Comparison of ENCODE assay signal across 24 mouse cellular contexts in the genomic region with DNA sequence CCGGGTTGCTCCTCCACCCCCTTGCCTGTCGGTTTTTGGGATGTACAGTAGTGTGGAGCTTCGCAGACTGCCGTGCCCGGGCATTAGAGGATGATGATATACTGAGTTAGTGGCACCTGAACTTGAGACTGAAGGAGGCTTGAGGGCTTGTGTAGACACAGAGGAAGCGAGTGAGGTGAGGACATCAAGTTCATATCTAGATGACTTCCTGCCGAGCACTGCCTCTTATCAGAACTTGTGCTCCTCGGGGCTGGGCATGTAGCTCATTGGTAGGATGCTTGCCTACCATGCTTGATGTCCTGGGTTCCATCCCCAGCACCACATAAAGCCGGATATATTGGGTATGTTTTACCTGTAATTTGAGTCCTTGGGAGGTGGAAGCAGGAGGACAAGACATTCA. TPM values are rescaled to one million over a fixed set of nuclear protein-coding genes. Genes with fewer than 3 reads are reported as not detected.
DNase-seq lines count a peak whose midpoint lies in the region; ATAC-seq and TF ChIP-seq lines count a peak whose summit lies in the region.
"Had no signal": no experiment of that assay in that cellular context is flagged by ENCODE, and none has a peak within 500 bp of the region (broad histone marks: within the 10 kb centered on the region; RNA-seq: fewer than 3 reads in every experiment).

No protein-coding gene starts in this region.

- peaks cover 3% of the 10 kb centered on the region for H3K4me1 ChIP-seq in testis, adult 2 months (ENCODE audit: control insufficient read depth, insufficient read depth, low read length)
- H3K4me1 ChIP-seq in liver, postnatal 0 days (ENCODE audit: insufficient read depth): peaks cover 29% of the 10 kb centered on the region
- H3K4me1 ChIP-seq: hindbrain, embryonic 10.5 days; stomach, embryonic 15.5 days had no signal

- DNase-seq in testis, postnatal 10 days (ENCODE audit: low spot score): no peak
- DNase-seq in liver: peak; percentile 70
- no peak for DNase-seq in liver, postnatal 0 days
- no peak for DNase-seq in urinary bladder, postnatal 4 days (ENCODE audit: low spot score in 2 of 2)
- DNase-seq in urinary bladder, postnatal 25 days (ENCODE audit: low spot score): no peak
- DNase-seq: adrenal gland, postnatal 10 days; cerebellum, adult 11 months; cerebellum, postnatal 25 days; gastrocnemius, postnatal 14 days; heart, adult 2 months; kidney, adult 2 months; kidney, postnatal 14 days; left cerebral cortex, postnatal 4 days; lung, postnatal 10 days; right cerebral cortex, postnatal 14 days had no signal

- 66% methylated on average over 9 of the region's 9 CpGs for WGBS in liver, postnatal 0 days (ENCODE audit: insufficient replicate concordance)

- TF ChIP-seq EP300 in liver, postnatal 0 days (IDR thresholded peaks at IDR 0.05; ENCODE audit: low read depth): no peak

- peak overlapping the region; percentile 56 for H3K4me2 ChIP-seq in liver, postnatal 0 days (ENCODE audit: low read depth, low read length)
- H3K4me2 ChIP-seq: forebrain, embryonic 15.5 days; heart, embryonic 15.5 days; stomach, embryonic 15.5 days had no signal

- no peak for ATAC-seq in liver, postnatal 0 days
- no peak for ATAC-seq in monocyte, adult 5-6 weeks (replicated peaks; ENCODE audit: insufficient number of reproducible peaks, low FRiP score, low TSS enrichment, poor library complexity, severe bottlenecking)
- ATAC-seq: forebrain, embryonic 15.5 days; midbrain, embryonic 16.5 days; Patski had no signal

- no peak for TF ChIP-seq CTCF in testis, adult 2 months (IDR thresholded peaks at IDR 0.05; ENCODE audit: control insufficient read depth, insufficient read depth, insufficient replicate concordance, low read depth, low read length)
- no peak for TF ChIP-seq CTCF in liver, postnatal 0 days (IDR thresholded peaks at IDR 0.05; ENCODE audit: low read depth)

- no peaks in the 10 kb centered on the region for H3K36me3 ChIP-seq in testis, adult 2 months (ENCODE audit: control insufficient read depth, insufficient read depth, low read length)
- peaks cover 2% of the 10 kb centered on the region for H3K36me3 ChIP-seq in liver, postnatal 0 days (replicated peaks; ENCODE audit: insufficient read depth, low read length)
- H3K36me3 ChIP-seq: forebrain, embryonic 15.5 days; heart, embryonic 15.5 days; stomach, embryonic 15.5 days had no signal

- H3K4me3 ChIP-seq in testis, adult 2 months (ENCODE audit: control insufficient read depth, low read depth, low read length): peak overlapping the region; percentile 4; the same call in 1 of the 2 replicates
- no peak overlapping the region for H3K4me3 ChIP-seq in liver, postnatal 0 days (ENCODE audit: low read depth, low read length)
- H3K4me3 ChIP-seq: forebrain, embryonic 15.5 days; heart, adult 2 months; heart, embryonic 15.5 days; hindbrain, embryonic 10.5 days; layer of hippocampus, adult 2 months; stomach, embryonic 15.5 days had no signal

- TF ChIP-seq POLR2A in testis, adult 2 months (IDR thresholded peaks at IDR 0.05; ENCODE audit: control insufficient read depth, low read depth, low read length): no peak

- H3K27ac ChIP-seq in testis, adult 2 months (ENCODE audit: control insufficient read depth, insufficient read depth, low read depth, low read length): no peak overlapping the region
- H3K27ac ChIP-seq in liver, postnatal 0 days (ENCODE audit: low read depth): peak overlapping the region; percentile 55; the same call in 1 of the 2 replicates
- H3K27ac ChIP-seq: forebrain, embryonic 15.5 days; heart, adult 2 months; heart, embryonic 15.5 days; hindbrain, embryonic 10.5 days; layer of hippocampus, adult 2 months; stomach, embryonic 15.5 days had no signal

- no peaks in the 10 kb centered on the region for H3K9me3 ChIP-seq in liver, postnatal 0 days (ENCODE audit: low read length)
- H3K9me3 ChIP-seq: forebrain, embryonic 15.5 days; heart, embryonic 15.5 days; hindbrain, embryonic 10.5 days; stomach, embryonic 15.5 days had no signal

- H3K9ac ChIP-seq in liver, postnatal 0 days (replicated peaks): no peak overlapping the region
- H3K9ac ChIP-seq: forebrain, embryonic 15.5 days; heart, embryonic 15.5 days; stomach, embryonic 15.5 days had no signal

- no peaks in the 10 kb centered on the region for H3K27me3 ChIP-seq in testis, adult 2 months (ENCODE audit: control insufficient read depth, insufficient read depth, low read length)
- no peaks in the 10 kb centered on the region for H3K27me3 ChIP-seq in liver, postnatal 0 days (ENCODE audit: insufficient read depth, low read length)
- H3K27me3 ChIP-seq: forebrain, embryonic 15.5 days; heart, embryonic 15.5 days; Patski; stomach, embryonic 15.5 days had no signal

RNA-seq across cellular contexts. Expression of gene Hectd4, which starts 10.8 kb away (rescaled TPM):
- 41.3 and 41.8 TPM in 2 replicates for polyA plus RNA-seq in testis, adult 2 months (2012; rRNA removed)
- polyA plus RNA-seq in liver, postnatal 0 days (2015; fragmentation: Nextera tagmentation; extraction: Ambion mirVana): 3.3 and 3.6 TPM in 2 replicates
- total RNA-seq in monocyte, adult 5-6 weeks (2017): 9.9 to 34.1 TPM (median 19.9 TPM) in 3 replicates

RNA-seq across cellular contexts. Expression of gene Rpl6, which starts 26.5 kb away (rescaled TPM):
- polyA plus RNA-seq in testis, adult 2 months (2012; rRNA removed): 84.3 and 103 TPM in 2 replicates
- 315 and 325 TPM in 2 replicates for polyA plus RNA-seq in liver, postnatal 0 days (2015; fragmentation: Nextera tagmentation; extraction: Ambion mirVana)
- total RNA-seq in monocyte, adult 5-6 weeks (2017): 599 to 801 TPM (median 613 TPM) in 3 replicates

RNA-seq across cellular contexts. Expression of gene Ptpn11, which starts 39.6 kb away (rescaled TPM):
- 6.2 and 6.9 TPM in 2 replicates for polyA plus RNA-seq in testis, adult 2 months (2012; rRNA removed)
- polyA plus RNA-seq in liver, postnatal 0 days (2015; fragmentation: Nextera tagmentation; extraction: Ambion mirVana): 9.6 and 10.6 TPM in 2 replicates
- total RNA-seq in monocyte, adult 5-6 weeks (2017): 59.8 to 88.9 TPM (median 78.3 TPM) in 3 replicates
